Mouse (Mus musculus) embryonic fibroblast, embryonic 13.5 days (primary cell): ENCODE results near the gene Pwwp2a.

Experiments
- CTCF ChIP-seq: IDR thresholded peaks from 2 replicates; pipeline ENCODE4 v1.5.1; 2011; ENCODE audit warnings: mild to moderate bottlenecking, control low read depth, low read length, moderate library complexity, borderline replicate concordance; ENCODE audit not compliant: insufficient read depth
- POLR2A ChIP-seq: IDR thresholded peaks from 2 replicates; pipeline ENCODE4 v1.6.1; 2011; ENCODE audit warnings: low read depth, mild to moderate bottlenecking, control low read depth, low read length, moderate library complexity

- TF ChIP-seq POLR2A (no peak), CTCF (no peak)
Observed at GRCm38 (mm10) chr11:43751542-43751941, 69.7 kb downstream of the Pwwp2a start.
